Comparison of ENCODE assay signal across 8 mouse cellular contexts in the genomic region with DNA sequence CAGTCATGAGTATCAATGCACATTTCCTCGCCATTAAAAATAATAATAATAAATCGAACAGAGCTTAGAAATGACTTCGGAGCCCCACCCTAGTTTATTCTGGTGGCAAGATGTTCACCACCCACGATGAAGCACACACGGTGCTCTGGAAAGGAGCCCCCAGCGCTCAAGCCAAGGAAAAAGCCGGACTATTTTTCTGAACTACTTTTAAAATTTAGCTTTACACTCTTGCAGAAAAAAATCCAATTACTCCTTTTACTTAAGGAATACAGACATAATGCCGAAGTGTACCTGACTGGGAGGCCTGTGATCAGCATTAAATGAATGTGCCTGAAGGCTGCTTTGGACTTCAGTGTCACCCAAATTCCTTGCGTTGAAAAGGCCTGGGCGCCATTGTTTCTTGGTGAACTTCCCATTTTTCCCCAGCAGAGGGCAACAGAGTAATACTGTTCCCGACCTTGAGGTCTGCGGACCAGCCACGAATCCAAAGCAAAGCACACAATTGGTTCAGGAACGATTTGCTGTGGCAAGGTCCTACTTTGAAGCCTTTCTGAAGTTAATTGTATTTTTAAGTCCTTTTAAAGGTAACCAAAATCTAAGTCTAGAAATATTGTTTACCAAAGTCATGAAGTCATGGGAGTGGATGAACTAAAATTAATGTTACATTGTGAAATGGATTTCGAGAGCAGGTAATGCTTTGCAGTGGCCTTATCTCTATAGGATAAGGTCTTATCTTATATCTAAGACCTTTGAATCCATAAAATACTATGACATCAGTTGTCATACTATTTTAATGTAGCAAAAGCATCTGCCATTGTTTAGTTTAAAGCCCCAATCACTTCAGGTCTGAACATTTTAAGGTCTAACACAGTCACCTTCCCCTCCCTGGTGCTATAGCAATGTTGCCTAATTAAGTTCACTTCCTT.
DNase-seq lines count a peak whose midpoint lies in the region; ATAC-seq and TF ChIP-seq lines count a peak whose summit lies in the region.

No protein-coding gene starts in this region.

- TF ChIP-seq CTCF in layer of hippocampus, adult 2 months (conservative IDR thresholded peaks at IDR 0.05): peak; percentile 98
- TF ChIP-seq CTCF in lung, postnatal 0 days (IDR thresholded peaks at IDR 0.05): peak; percentile 95

- TF ChIP-seq EP300 in lung, postnatal 0 days (IDR thresholded peaks at IDR 0.05): no peak

- H3K27me3 ChIP-seq in forebrain, embryonic 13.5 days: no peaks in the 10 kb centered on the region
- peaks cover 11% of the 10 kb centered on the region; the same call in 1 of the 2 replicates for H3K27me3 ChIP-seq in hindbrain, embryonic 10.5 days (ENCODE audit: insufficient read depth, poor library complexity, severe bottlenecking)
- H3K27me3 ChIP-seq in lung, postnatal 0 days (replicated peaks; ENCODE audit: insufficient read depth, low read length): no peaks in the 10 kb centered on the region

- DNase-seq in ES-CJ7 (ENCODE audit: low read depth, low spot score): peak; percentile 81
- peak; percentile 59 for DNase-seq in brain, embryonic 18.5 days (ENCODE audit: low read depth, low spot score)
- peak; percentile 79 for DNase-seq in hindbrain, embryonic 10.5 days (ENCODE audit: low spot score)
- DNase-seq in layer of hippocampus, adult 2 months (ENCODE audit: low spot score in 2 of 2): peak; percentile 78 to 86
- peak; percentile 74 for DNase-seq in lung, postnatal 0 days (ENCODE audit: low spot score)
- DNase-seq in ovary, postnatal 36 days (ENCODE audit: low spot score): peak; percentile 60
- peak; percentile 56 for DNase-seq in thymus, postnatal 25 days

- H3K4me3 ChIP-seq in forebrain, embryonic 13.5 days: peak overlapping the region; percentile 13; the same call in 1 of the 2 replicates
- no peak overlapping the region for H3K4me3 ChIP-seq in hindbrain, embryonic 10.5 days
- peak overlapping the region; percentile 41 for H3K4me3 ChIP-seq in layer of hippocampus, adult 2 months
- no peak overlapping the region for H3K4me3 ChIP-seq in lung, postnatal 0 days (ENCODE audit: low read depth, low read length)

- WGBS in forebrain, embryonic 13.5 days: 26% methylated on average over 15 of the region's 15 CpGs
- WGBS in hindbrain, embryonic 10.5 days: 45% methylated on average over 15 of the region's 15 CpGs
- 38% methylated on average over 15 of the region's 15 CpGs for WGBS in lung, postnatal 0 days

- H3K27ac ChIP-seq in forebrain, embryonic 13.5 days: peak overlapping the region; percentile 82
- peak overlapping the region; percentile 45; the same call in 1 of the 2 replicates for H3K27ac ChIP-seq in hindbrain, embryonic 10.5 days
- H3K27ac ChIP-seq in layer of hippocampus, adult 2 months: peak overlapping the region; percentile 52; the same call in 1 of the 2 replicates
- no peak overlapping the region for H3K27ac ChIP-seq in lung, postnatal 0 days (ENCODE audit: low read length)

- peak overlapping the region; percentile 55 for H3K4me2 ChIP-seq in forebrain, embryonic 13.5 days
- no peak overlapping the region for H3K4me2 ChIP-seq in lung, postnatal 0 days (replicated peaks; ENCODE audit: low read depth, low read length)

- no peaks in the 10 kb centered on the region for H3K9me3 ChIP-seq in forebrain, embryonic 13.5 days (replicated peaks)
- H3K9me3 ChIP-seq in hindbrain, embryonic 10.5 days: no peaks in the 10 kb centered on the region
- H3K9me3 ChIP-seq in lung, postnatal 0 days (ENCODE audit: low read length): no peaks in the 10 kb centered on the region

- ATAC-seq in forebrain, embryonic 13.5 days: peak; percentile 79
- peak; percentile 74 for ATAC-seq in lung, postnatal 0 days

- H3K9ac ChIP-seq in forebrain, embryonic 13.5 days: peak overlapping the region; percentile 37; the same call in 1 of the 2 replicates
- H3K9ac ChIP-seq in lung, postnatal 0 days (replicated peaks; ENCODE audit: low read depth): no peak overlapping the region

- H3K36me3 ChIP-seq in forebrain, embryonic 13.5 days (ENCODE audit: poor library complexity, severe bottlenecking): no peaks in the 10 kb centered on the region
- no peaks in the 10 kb centered on the region for H3K36me3 ChIP-seq in hindbrain, embryonic 10.5 days
- no peaks in the 10 kb centered on the region for H3K36me3 ChIP-seq in lung, postnatal 0 days (ENCODE audit: insufficient read depth, low read length)

- peaks cover 18% of the 10 kb centered on the region for H3K4me1 ChIP-seq in forebrain, embryonic 13.5 days
- H3K4me1 ChIP-seq in hindbrain, embryonic 10.5 days (replicated peaks): peaks cover 11% of the 10 kb centered on the region
- no peaks in the 10 kb centered on the region for H3K4me1 ChIP-seq in lung, postnatal 0 days (ENCODE audit: insufficient read depth, low read depth, low read length)

Comparison
In these comparisons a context has a peak if more than half of its experiments do, and no peak if none do; other contexts are left out.
1. H3K4me3 ChIP-seq: peak in forebrain, embryonic 13.5 days (single experiment) and layer of hippocampus, adult 2 months (single experiment); none in hindbrain, embryonic 10.5 days (single experiment) and lung, postnatal 0 days (single experiment).
2. Peak in every context shown above with its lines, with median percentiles within 50 percentile points of each other: DNase-seq.